Mouse (Mus musculus) kidney, adult 2 months (tissue): Measurements from ENCODE around the gene Ing1. TPM values are rescaled to one million over a fixed set of nuclear protein-coding genes. Genes with fewer than 3 reads are reported as not detected.

Experiments used
- DNase-seq: peaks from one replicate; pipeline ENCODE4 v3.0.0; 2021
- H3K27ac ChIP-seq: fragments of 200-500 bp; 2 replicates; pipeline ENCODE4 v1.5.1; 2012; ENCODE audit warnings: low read depth, low read length, control low read depth, inconsistent platforms; ENCODE audit not compliant: insufficient read depth
- H3K27me3 ChIP-seq: fragments of 200-500 bp; replicated peaks from 2 replicates; pipeline ENCODE4 v1.6.1; 2012; ENCODE audit warnings: mild to moderate bottlenecking, moderate library complexity, low read length, inconsistent platforms; ENCODE audit not compliant: control insufficient read depth, insufficient read depth
- H3K36me3 ChIP-seq: fragments of 200-500 bp; 2 replicates; pipeline ENCODE4 v1.6.1; 2012; ENCODE audit warnings: mild to moderate bottlenecking, moderate library complexity, low read length, inconsistent platforms; ENCODE audit not compliant: control insufficient read depth, insufficient read depth
- H3K4me1 ChIP-seq: fragments of 200-500 bp; 2 replicates; pipeline ENCODE4 v1.6.1; 2011; ENCODE audit warnings: low read length; ENCODE audit not compliant: control insufficient read depth, insufficient read depth
- H3K4me3 ChIP-seq: fragments of 200-500 bp; 2 replicates; pipeline ENCODE4 v1.5.1; 2011; ENCODE audit warnings: mild to moderate bottlenecking, low read depth, low read length, control low read depth; ENCODE audit not compliant: insufficient read depth
- CTCF ChIP-seq: fragments of 200-500 bp; conservative IDR thresholded peaks from 2 replicates; pipeline ENCODE4 v1.5.1; 2011; ENCODE audit warnings: low read depth, mild to moderate bottlenecking, control low read depth, low read length, moderate library complexity, mixed read lengths; ENCODE audit not compliant: insufficient read depth, insufficient read length
- POLR2A ChIP-seq: fragments of 200-500 bp; IDR thresholded peaks from one replicate; pipeline ENCODE4 v1.6.1; 2011; ENCODE audit warnings: low read depth, low read length, control low read depth
- WGBS: fragments of 180-500 bp; shearing (Covaris S2); methylation state at CpG from one replicate; pipeline ENCODE4 v1.1.7; 2018; 5-methylcytosine and 5-hydroxymethylcytosine counted together
- polyA plus RNA-seq: library from polyadenylated mRNA; depleted of rRNA; stranded (reverse); fragments of >200 nt; gene quantifications from 2 replicates; pipeline ENCODE4 v1.2.3, GENCODE M21; 2012

Gene Ing1
- polyA plus RNA-seq, 1 experiment = 16.3 TPM

DNA sequence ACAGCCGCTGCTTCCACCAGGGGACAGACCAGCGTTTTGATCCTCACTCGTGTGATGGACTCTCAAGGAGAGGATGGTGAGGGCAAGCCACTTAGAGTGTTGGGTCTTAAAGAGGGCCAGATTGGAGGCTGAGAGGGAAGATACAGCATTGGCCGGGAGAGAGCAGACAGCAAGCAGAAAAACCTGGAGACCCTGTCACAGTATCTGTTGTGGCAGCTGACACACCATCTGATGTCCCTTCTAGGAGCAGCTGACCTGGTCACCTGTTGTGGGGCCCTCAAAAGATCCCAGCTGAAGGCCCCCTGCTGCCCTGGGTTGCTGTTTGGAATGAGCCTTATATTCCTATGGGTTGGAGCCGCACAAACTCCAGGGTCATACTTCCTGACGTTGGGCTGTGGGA lies 17.1 kb downstream of the Ing1 start:
- TF ChIP-seq POLR2A = no peak
- no peak for TF ChIP-seq CTCF
- Histone ChIP-seq H3K27me3 (no peaks in the 10 kb centered on the region), H3K4me3 (no peak overlapping the region), H3K4me1 (peaks cover 3% of the 10 kb centered on the region; the same call in 1 of the 2 replicates), H3K27ac (no peak overlapping the region), H3K36me3 (no peaks in the 10 kb centered on the region)
- WGBS = 82% methylated on average over 6 of the region's 6 CpGs
- DNase-seq = no peak

DNA sequence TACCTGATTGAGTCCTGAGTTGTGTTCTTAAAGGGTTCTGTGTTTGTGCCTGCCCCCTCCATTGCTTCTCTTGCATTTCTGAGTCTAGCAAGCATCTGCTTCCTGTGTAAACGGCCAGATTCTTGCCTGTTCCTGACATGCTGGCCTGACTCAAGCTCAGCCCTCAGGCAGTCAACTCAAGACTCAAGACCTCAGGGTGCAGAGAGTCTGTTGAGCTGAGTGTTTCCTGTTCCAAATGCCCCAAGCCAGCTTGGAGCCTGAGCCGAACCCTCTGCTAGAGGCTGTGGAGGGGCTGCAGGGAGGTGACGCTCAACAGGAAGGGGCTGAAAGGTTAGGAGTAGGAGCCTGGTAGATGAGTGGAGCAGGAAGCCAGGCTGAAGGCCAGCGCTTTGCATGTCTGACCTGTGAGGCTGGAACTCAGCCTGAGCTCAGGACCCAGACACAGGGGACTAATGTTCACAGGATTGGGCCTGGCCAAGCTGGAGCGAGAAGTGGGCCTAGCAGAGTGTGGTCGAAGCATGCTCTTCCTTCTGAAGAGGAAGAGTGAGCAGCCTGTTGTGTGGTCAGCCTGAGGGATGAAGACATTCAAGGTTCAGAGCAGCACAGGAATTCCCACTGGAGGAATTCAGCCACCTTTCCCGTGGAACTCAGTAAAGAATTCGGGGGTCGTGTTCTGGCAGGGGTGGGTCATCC lies 19.7 kb downstream of the Ing1 start:
- no peaks in the 10 kb centered on the region for H3K27me3 ChIP-seq
- H3K4me1 ChIP-seq = peaks cover 3% of the 10 kb centered on the region; the same call in 1 of the 2 replicates
- 53% methylated on average over 9 of the region's 9 CpGs for WGBS
- H3K4me3 ChIP-seq = no peak overlapping the region
- no peaks in the 10 kb centered on the region for H3K36me3 ChIP-seq
- H3K27ac ChIP-seq = no peak overlapping the region
- no peak for DNase-seq
- TF ChIP-seq POLR2A = no peak
- no peak for TF ChIP-seq CTCF

DNA sequence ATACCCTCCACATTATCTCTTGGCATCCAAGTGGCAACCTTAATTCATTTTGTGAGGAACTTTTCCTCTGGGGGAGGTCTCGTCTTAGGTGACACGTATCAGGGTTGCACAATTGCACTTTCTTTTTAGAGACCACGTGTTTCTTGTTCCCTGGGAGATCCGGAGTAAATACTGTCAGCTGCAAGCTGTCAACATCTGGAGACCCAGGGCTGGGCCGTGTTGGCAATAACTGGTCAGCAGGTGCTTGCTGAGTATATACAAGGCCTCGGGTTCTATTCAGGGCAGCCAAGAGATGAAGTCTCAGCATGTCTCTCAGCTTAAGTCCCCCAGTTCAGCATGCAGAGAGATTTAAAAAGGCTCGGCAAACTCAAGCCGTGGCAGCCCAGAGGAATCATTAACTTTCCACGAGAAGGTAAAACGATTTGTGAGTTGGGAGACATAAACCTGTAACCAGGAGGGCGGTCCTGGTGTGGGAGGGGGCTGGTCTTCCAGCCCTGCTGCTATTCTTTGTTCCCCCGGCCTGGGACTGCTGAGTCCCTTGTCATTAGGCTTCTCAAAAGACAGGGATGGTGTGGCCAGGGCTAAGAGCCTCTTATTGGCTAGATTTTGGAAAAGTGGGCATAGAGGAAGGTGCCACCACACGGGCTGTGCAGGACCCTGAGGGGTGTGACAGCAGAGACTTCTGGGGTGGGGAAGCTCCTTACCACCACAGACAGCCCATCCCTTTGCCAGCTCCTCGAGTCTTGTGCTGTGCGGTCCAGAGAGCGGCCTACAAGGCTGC lies 20.4 kb downstream of the Ing1 start:
- no peak overlapping the region for H3K4me3 ChIP-seq

DNA sequence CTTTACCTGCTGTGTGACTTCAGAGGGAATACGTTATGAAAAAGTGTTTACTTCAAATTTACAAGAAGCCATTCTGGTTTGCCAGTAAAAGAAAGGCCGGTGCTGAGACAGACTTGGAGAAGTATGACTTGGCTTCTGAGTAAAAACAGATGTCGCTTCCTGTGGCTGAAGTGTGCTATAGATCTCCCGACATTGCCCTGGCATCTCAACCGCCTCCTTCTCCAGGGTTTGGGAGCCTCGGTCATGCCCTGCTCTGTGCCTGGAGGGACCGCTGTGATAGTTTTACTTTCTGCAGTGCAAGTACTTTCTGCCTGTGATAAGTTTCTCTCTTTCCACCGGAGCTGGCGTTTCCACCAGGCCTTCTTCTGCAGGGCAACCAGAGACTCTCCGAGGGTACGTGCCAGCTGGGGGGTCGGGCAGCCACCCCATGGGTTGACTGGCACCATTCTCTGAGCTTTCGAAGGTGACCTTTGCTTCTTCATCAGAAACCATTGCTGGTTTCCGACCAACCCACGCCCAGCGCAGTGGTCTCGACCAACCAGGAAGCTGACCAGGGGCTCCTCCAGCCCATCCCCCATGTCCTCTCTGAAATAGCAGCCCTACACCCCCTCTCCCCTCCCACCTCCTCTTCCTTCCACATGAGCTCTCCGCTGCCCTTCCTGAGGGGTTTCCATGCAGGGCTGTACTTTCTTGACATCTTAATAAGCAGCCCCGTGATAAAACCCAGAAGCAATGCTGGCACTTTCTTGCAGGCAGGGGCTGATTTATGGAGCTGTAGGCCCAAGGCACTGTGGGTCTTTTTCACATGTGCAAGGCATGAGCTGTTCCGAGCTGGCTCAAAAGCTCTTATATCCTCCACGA lies 30.4 kb downstream of the Ing1 start:
- Histone ChIP-seq H3K27ac (no peak overlapping the region), H3K36me3 (no peaks in the 10 kb centered on the region), H3K27me3 (no peaks in the 10 kb centered on the region), H3K4me1 (no peaks in the 10 kb centered on the region), H3K4me3 (no peak overlapping the region)
- 76% methylated on average over 21 of the region's 21 CpGs for WGBS
- TF ChIP-seq CTCF (no peak), POLR2A (no peak)
- DNase-seq = no peak

More for the DNA sequence above, 20.4 kb downstream of the Ing1 start:
- DNase-seq = no peak
- WGBS = 43% methylated on average over 16 of the region's 16 CpGs
- no peaks in the 10 kb centered on the region for H3K27me3 ChIP-seq
- no peak for TF ChIP-seq CTCF
- no peak for TF ChIP-seq POLR2A
- H3K36me3 ChIP-seq = no peaks in the 10 kb centered on the region
- no peak overlapping the region for H3K27ac ChIP-seq
- H3K4me1 ChIP-seq = peaks cover 3% of the 10 kb centered on the region; the same call in 1 of the 2 replicates

DNA sequence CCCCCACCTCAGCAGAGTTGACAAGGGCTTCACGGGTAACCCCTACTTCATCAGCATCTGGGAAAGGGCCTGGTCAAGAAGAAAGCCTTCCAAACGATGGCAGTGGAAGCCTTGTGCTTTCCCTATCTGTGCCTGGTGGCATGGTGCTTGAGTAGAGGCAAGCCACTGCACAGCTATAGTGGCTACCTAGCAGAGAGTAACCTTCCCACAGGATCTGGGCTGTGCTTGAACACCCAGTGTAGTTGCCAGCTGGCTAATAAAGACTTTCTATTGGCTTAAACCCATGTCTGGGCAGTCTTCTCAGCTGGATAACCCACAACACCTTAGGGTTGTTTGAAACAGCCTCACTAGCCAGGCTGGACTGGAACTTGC lies 31.0 kb downstream of the Ing1 start:
- WGBS = 49% methylated on average over 2 of the region's 2 CpGs
- no peak for DNase-seq
- Histone ChIP-seq H3K27ac (no peak overlapping the region), H3K36me3 (no peaks in the 10 kb centered on the region), H3K4me3 (no peak overlapping the region), H3K27me3 (no peaks in the 10 kb centered on the region), H3K4me1 (no peaks in the 10 kb centered on the region)
- TF ChIP-seq CTCF = no peak
- TF ChIP-seq POLR2A = no peak

DNA sequence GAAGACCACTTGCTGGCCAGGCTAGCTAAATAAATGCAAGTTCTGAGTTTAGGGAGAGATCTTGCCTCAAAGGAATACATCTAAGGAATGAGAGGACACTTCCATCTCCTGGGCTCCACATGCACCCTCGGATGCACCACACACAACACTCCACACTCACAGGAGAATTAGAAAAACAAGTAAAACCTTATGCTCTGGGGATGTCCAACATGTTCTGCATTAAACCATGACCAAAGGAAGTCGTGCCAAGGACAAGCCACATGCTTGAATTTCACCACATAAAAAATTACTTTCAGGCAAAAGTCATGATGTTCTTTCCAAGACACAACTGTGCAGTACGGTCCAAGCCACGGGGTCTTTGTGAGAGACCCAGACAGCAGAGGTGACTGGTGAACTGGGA lies 36.5 kb downstream of the Ing1 start:
- H3K27me3 ChIP-seq = no peaks in the 10 kb centered on the region
- no peak overlapping the region for H3K4me3 ChIP-seq
- no peak for DNase-seq
- H3K27ac ChIP-seq = no peak overlapping the region
- no peaks in the 10 kb centered on the region for H3K36me3 ChIP-seq
- 73% methylated on average over 4 of the region's 4 CpGs for WGBS
- no peaks in the 10 kb centered on the region for H3K4me1 ChIP-seq
- no peak for TF ChIP-seq POLR2A

DNA sequence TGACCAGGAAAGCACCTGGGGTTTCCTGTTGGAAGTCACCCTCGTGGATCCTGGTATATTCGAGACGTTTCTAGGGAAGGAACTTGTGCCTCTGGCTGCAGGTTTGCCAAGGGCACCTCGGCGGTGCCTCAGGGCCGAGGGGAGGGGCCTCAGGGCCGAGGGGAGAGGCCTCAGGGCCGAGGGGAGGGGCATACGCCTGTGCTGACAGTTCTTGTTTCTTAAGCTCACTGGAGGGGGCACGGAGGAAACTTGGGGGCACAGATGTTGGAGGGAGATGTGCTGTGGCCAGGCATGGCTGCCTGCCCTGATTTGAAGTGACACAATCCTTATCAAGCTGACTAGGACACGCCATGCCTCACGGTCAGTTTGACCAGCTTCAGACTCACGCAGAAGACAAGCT lies 36.9 kb downstream of the Ing1 start:
- WGBS = 38% methylated on average over 13 of the region's 13 CpGs
- Histone ChIP-seq H3K4me3 (no peak overlapping the region), H3K36me3 (no peaks in the 10 kb centered on the region), H3K27me3 (no peaks in the 10 kb centered on the region), H3K27ac (no peak overlapping the region), H3K4me1 (no peaks in the 10 kb centered on the region)
- TF ChIP-seq CTCF (no peak), POLR2A (no peak)
- no peak for DNase-seq
